In genomic region chr19:43792537-43792936, GRCm38 (mm10) we compare ENCODE assay signal across 38 mouse cellular contexts. TPM values are rescaled to one million over a fixed set of nuclear protein-coding genes. Genes with fewer than 3 reads are reported as not detected.
"Had no signal": no experiment of that assay in that cellular context is flagged by ENCODE, and none has a peak within 500 bp of the region (broad histone marks: within the 10 kb centered on the region; RNA-seq: fewer than 3 reads in every experiment).

No protein-coding gene starts in this region.

- H3K9me3 ChIP-seq: heart, embryonic 10.5 days; heart, embryonic 12.5 days; heart, embryonic 13.5 days; heart, embryonic 15.5 days; hindbrain, embryonic 10.5 days; hindbrain, embryonic 12.5 days; hindbrain, embryonic 13.5 days; hindbrain, embryonic 15.5 days; intestine, embryonic 15.5 days; kidney, embryonic 15.5 days had no signal

- H3K4me1 ChIP-seq: heart, embryonic 10.5 days; heart, embryonic 12.5 days; heart, embryonic 13.5 days; heart, embryonic 15.5 days; hindbrain, embryonic 10.5 days; hindbrain, embryonic 12.5 days; hindbrain, embryonic 13.5 days; hindbrain, embryonic 15.5 days; intestine, embryonic 15.5 days; kidney, embryonic 15.5 days had no signal

- H3K27me3 ChIP-seq: heart, embryonic 12.5 days; heart, embryonic 15.5 days; hindbrain, embryonic 12.5 days; hindbrain, embryonic 13.5 days; hindbrain, embryonic 15.5 days; intestine, embryonic 15.5 days; kidney, embryonic 15.5 days had no signal

- DNase-seq: heart, adult 18-20 months; heart, adult 2 months; heart, postnatal 10 days; heart, postnatal 14 days; heart, postnatal 36 days; heart, postnatal 4 days; kidney, adult 11 months; kidney, adult 18-20 months; kidney, adult 2 months; kidney, adult 8-10 months; kidney, postnatal 10 days; kidney, postnatal 14 days; kidney, postnatal 25 days; kidney, postnatal 36 days; kidney, postnatal 4 days; layer of hippocampus, adult 9-11 months; layer of hippocampus, postnatal 36 days had no signal

- H3K4me3 ChIP-seq: heart, adult 2 months; heart, embryonic 10.5 days; heart, embryonic 12.5 days; heart, embryonic 13.5 days; heart, embryonic 15.5 days; hindbrain, embryonic 10.5 days; hindbrain, embryonic 12.5 days; hindbrain, embryonic 13.5 days; hindbrain, embryonic 15.5 days; intestine, embryonic 15.5 days; kidney, embryonic 15.5 days; layer of hippocampus, adult 2 months had no signal

- H3K4me2 ChIP-seq: heart, embryonic 11.5 days; heart, embryonic 12.5 days; heart, embryonic 13.5 days; heart, embryonic 15.5 days; hindbrain, embryonic 12.5 days; hindbrain, embryonic 13.5 days; hindbrain, embryonic 14.5 days; hindbrain, embryonic 15.5 days; intestine, embryonic 15.5 days; kidney, embryonic 15.5 days had no signal

- ATAC-seq: hindbrain, embryonic 16.5 days; hindbrain, postnatal 0 days; inflammation-experienced regulatory T-cells, adult 6 months; intestine, embryonic 15.5 days had no signal

- H3K27ac ChIP-seq: heart, adult 2 months; heart, embryonic 10.5 days; heart, embryonic 13.5 days; heart, embryonic 15.5 days; hindbrain, embryonic 10.5 days; hindbrain, embryonic 12.5 days; hindbrain, embryonic 13.5 days; hindbrain, embryonic 14.5 days; hindbrain, embryonic 15.5 days; hindbrain, postnatal 0 days; intestine, embryonic 15.5 days; kidney, embryonic 15.5 days; kidney, postnatal 0 days; layer of hippocampus, adult 2 months had no signal

- H3K36me3 ChIP-seq: heart, embryonic 10.5 days; heart, embryonic 12.5 days; heart, embryonic 13.5 days; heart, embryonic 15.5 days; hindbrain, embryonic 10.5 days; hindbrain, embryonic 12.5 days; hindbrain, embryonic 13.5 days; hindbrain, embryonic 15.5 days; intestine, embryonic 15.5 days; kidney, embryonic 15.5 days had no signal

- H3K9ac ChIP-seq: heart, embryonic 12.5 days; heart, embryonic 13.5 days; heart, embryonic 15.5 days; hindbrain, embryonic 12.5 days; hindbrain, embryonic 13.5 days; hindbrain, embryonic 14.5 days; hindbrain, embryonic 15.5 days; intestine, embryonic 15.5 days; kidney, embryonic 15.5 days had no signal

RNA-seq across cellular contexts. Expression of gene Abcc2, which starts 10.5 kb away (rescaled TPM):
- total RNA-seq: heart, adult 18-20 months; heart, adult 2 months; heart, adult 8-10 months; heart, postnatal 10 days; heart, postnatal 14 days; heart, postnatal 25 days; heart, postnatal 36 days; heart, postnatal 4 days; hematopoietic stem cell, adult 5-6 weeks; layer of hippocampus, adult 2 months; layer of hippocampus, postnatal 36 days had no signal
- polyA plus RNA-seq: heart, embryonic 13.5 days; heart, postnatal 0 days; hindbrain, embryonic 10.5 days; hindbrain, embryonic 12.5 days; inflammation-experienced regulatory T-cells, adult 6 months had no signal
